In the genomic region with DNA sequence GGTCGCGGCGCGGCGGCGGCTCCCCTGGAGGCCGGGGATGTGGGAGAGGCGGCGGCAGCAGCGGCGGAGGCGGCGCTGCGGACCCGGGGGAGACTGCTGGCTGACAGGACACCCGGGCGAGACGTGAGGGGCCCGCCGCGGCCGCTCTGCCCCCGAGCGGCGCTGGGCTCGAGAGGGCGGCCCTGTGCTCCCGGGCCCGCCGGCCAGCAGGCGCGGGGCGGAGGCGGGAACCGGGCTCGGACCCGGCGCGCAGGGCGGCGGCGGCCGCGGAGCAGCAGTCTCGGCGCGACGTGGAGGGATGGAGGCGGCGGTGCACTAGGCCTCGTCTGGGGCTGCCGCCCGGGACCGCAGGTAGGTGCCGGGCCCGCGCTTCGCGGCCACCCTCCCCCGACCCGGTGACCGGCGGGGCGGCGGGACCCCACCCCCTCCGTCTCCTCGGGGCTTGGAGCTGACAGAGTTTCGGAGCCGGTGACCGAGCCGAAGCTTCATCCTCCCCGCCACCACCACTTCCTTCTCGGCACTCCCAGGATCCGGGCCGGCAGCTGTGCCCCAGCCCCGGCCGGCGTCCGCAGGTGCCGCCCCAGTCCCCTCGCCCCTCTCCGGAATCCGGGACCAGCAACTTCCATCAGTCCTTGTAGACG, we compare ENCODE assay signal across 7 mouse cellular contexts. TPM values are rescaled to one million over a fixed set of nuclear protein-coding genes. Genes with fewer than 3 reads are reported as not detected.
DNase-seq lines count a peak whose midpoint lies in the region; ATAC-seq and TF ChIP-seq lines count a peak whose summit lies in the region.

A gene (plus strand): TSS at position 261 of the 641 bp plus-strand sequence.

- TF ChIP-seq CTCF in small intestine, adult 2 months (IDR thresholded peaks at IDR 0.05; ENCODE audit: extremely low read depth, insufficient read length, insufficient replicate concordance, low read depth, low read length): no peak

- no peak for TF ChIP-seq POLR2A in small intestine, adult 2 months (IDR thresholded peaks at IDR 0.05; ENCODE audit: low read depth, low read length)

- ATAC-seq in inflammation-experienced regulatory T-cells, adult 6 months: peak; percentile 33

- DNase-seq in adrenal gland, adult (ENCODE audit: inconsistent age in 2 of 2, low spot score in 1 of 2): peak; percentile 73 to 91
- DNase-seq in embryo, embryonic 10 days (ENCODE audit: low spot score): peak; percentile 47
- peak; percentile 49 for DNase-seq in gastrocnemius, postnatal 25 days
- DNase-seq in left cerebral cortex, postnatal 36 days (ENCODE audit: low spot score in 2 of 2): peak; percentile 65 to 72
- DNase-seq in mesoderm, embryonic 11.5 days (ENCODE audit: low read depth, low spot score): peak; percentile 37

- peak within 1 kb of the TSS; percentile 89 for H3K27ac ChIP-seq in small intestine, adult 2 months (ENCODE audit: insufficient read depth, low read depth, low read length)

- H3K27me3 ChIP-seq in small intestine, adult 2 months (ENCODE audit: control insufficient read depth, insufficient read depth, low read length): no peaks in the 10 kb centered on the region

- H3K36me3 ChIP-seq in small intestine, adult 2 months (ENCODE audit: control insufficient read depth, insufficient read depth, low read length): no peaks in the 10 kb centered on the region

- H3K4me3 ChIP-seq in small intestine, adult 2 months (ENCODE audit: low read depth, low read length): peak within 1 kb of the TSS; percentile 86

- intact Hi-C loops in left cerebral cortex, postnatal 36 days (cut with DNase I): no loop called here

- peaks cover 7% of the 10 kb centered on the region; the same call in 1 of the 2 replicates for H3K4me1 ChIP-seq in small intestine, adult 2 months (ENCODE audit: control insufficient read depth, insufficient read depth, insufficient read length, low read length)

- WGBS in small intestine, adult 2 months: under 1% methylated on average over 74 of the region's 84 CpGs

RNA-seq across cellular contexts. Expression of the gene that starts here (rescaled TPM):
- 10 to 100 TPM; 17.7 TPM for total RNA-seq in gastrocnemius, postnatal 25 days (2021)
- polyA plus RNA-seq in inflammation-experienced regulatory T-cells, adult 6 months (2017; shearing (Covaris generic)): 10 to 100 TPM; 79.9 to 99.7 (median 94.7) TPM
- total RNA-seq in left cerebral cortex, postnatal 36 days (2021): 10 to 100 TPM; 25.8 to 30.7 TPM
- 4.4 and 9.8 TPM in 2 replicates for polyA plus RNA-seq in small intestine, adult 2 months (2012; rRNA removed)

Comparison
In these comparisons a context has a peak if more than half of its experiments do, and no peak if none do; other contexts are left out.
1. Peak in every context shown above with its lines: DNase-seq, ATAC-seq, H3K4me3 ChIP-seq and H3K27ac ChIP-seq.